15 mouse cellular contexts compared by ENCODE assay signal in genomic region chr3:129658776-129659175, GRCm38 (mm10).
A peak's percentile ranks its signal among the peaks of the same experiment; 100 is the strongest.
DNase-seq lines count a peak whose midpoint lies in the region; ATAC-seq and TF ChIP-seq lines count a peak whose summit lies in the region.
"Had no signal": no experiment of that assay in that cellular context is flagged by ENCODE, and none has a peak within 500 bp of the region (broad histone marks: within the 10 kb centered on the region; RNA-seq: fewer than 3 reads in every experiment).

No protein-coding gene starts in this region.

- intact Hi-C loops in left cerebral cortex, postnatal 14 days (cut with DNase I), result no loop called here

- H3K4me3 ChIP-seq in thymus, adult 2 months (ENCODE audit: control insufficient read depth, insufficient read depth, low read length), result no peak overlapping the region
- H3K4me3 ChIP-seq in layer of hippocampus, adult 2 months, result no peak overlapping the region
- H3K4me3 ChIP-seq: hindbrain, embryonic 15.5 days; megakaryocyte, embryonic 14.5 days had no signal

- TF ChIP-seq CTCF in thymus, adult 2 months (IDR thresholded peaks at IDR 0.05; ENCODE audit: borderline replicate concordance, control insufficient read depth, extremely low read depth, insufficient read depth, low read length, poor library complexity), result no peak
- TF ChIP-seq CTCF in layer of hippocampus, adult 2 months (conservative IDR thresholded peaks at IDR 0.05), result no peak

- peak; percentile 77 for ATAC-seq in common myeloid progenitor, adult 5-6 weeks (replicated peaks; ENCODE audit: low read depth, poor library complexity, severe bottlenecking)
- peak; percentile 63 for ATAC-seq in monocyte, adult 5-6 weeks (replicated peaks; ENCODE audit: insufficient number of reproducible peaks, low FRiP score, low TSS enrichment, poor library complexity, severe bottlenecking)

- H3K27ac ChIP-seq in thymus, adult 2 months (ENCODE audit: control insufficient read depth, insufficient read depth, low read length), result no peak overlapping the region
- no peak overlapping the region for H3K27ac ChIP-seq in layer of hippocampus, adult 2 months
- H3K27ac ChIP-seq: hindbrain, embryonic 15.5 days had no signal

- DNase-seq in B cell, adult 2 months, result peak; percentile 64 to 71
- DNase-seq in thymus, adult 2 months, result peak; percentile 50
- no peak for DNase-seq in adrenal gland, adult 2 months
- DNase-seq in layer of hippocampus, adult 2 months (ENCODE audit: low spot score in 2 of 2), result no peak
- DNase-seq in MN1 (ENCODE audit: low spot score), result no peak
- no peak for DNase-seq in left cerebral cortex, postnatal 14 days (ENCODE audit: low spot score in 2 of 2)
- DNase-seq: cerebellum, adult 8-10 months; gastrocnemius, postnatal 36 days; kidney, adult 8-10 months; lung, adult 18-20 months had no signal

- WGBS in thymus, adult 2 months, result 12% methylated on average over 7 of the region's 7 CpGs

- H3K36me3 ChIP-seq in thymus, adult 2 months (ENCODE audit: control insufficient read depth, insufficient read depth, low read length), result no peaks in the 10 kb centered on the region
- H3K36me3 ChIP-seq: hindbrain, embryonic 15.5 days had no signal

- no peak for TF ChIP-seq POLR2A in thymus, adult 2 months (IDR thresholded peaks at IDR 0.05; ENCODE audit: control insufficient read depth, extremely low read depth, insufficient read depth, low read length, poor library complexity)

- H3K4me1 ChIP-seq in thymus, adult 2 months (replicated peaks; ENCODE audit: control insufficient read depth, insufficient read depth, low read length), result peaks cover 7% of the 10 kb centered on the region
- H3K4me1 ChIP-seq: hindbrain, embryonic 15.5 days; megakaryocyte, embryonic 14.5 days had no signal

- H3K27me3 ChIP-seq in thymus, adult 2 months (ENCODE audit: control insufficient read depth, insufficient read depth, low read length), result no peaks in the 10 kb centered on the region
- H3K27me3 ChIP-seq: CH12.LX; hindbrain, embryonic 15.5 days had no signal

Comparison
In these comparisons a context has a peak if more than half of its experiments do, and no peak if none do; other contexts are left out.
1. DNase-seq: peak in B cell, adult 2 months (2 of 2) and thymus, adult 2 months (single experiment); none in adrenal gland, adult 2 months (single experiment), layer of hippocampus, adult 2 months (0 of 2), MN1 (single experiment) and left cerebral cortex, postnatal 14 days (0 of 2).